Mouse (Mus musculus) cerebellum, adult 9-11 months (tissue): ENCODE measurements around the gene Sectm1b.

Experiments
- DNase-seq: peaks from one replicate; pipeline ENCODE4 v3.0.0; 2022

Gene Sectm1b

GRCm38 (mm10) chr11:121017703-121018102 is 45.7 kb downstream of the Sectm1b start:
- peak; percentile 51 for DNase-seq

- DNase-seq = no peak
These were observed 47.9 kb downstream of the Sectm1b start for GRCm38 (mm10) chr11:121015472-121015871.

DNA sequence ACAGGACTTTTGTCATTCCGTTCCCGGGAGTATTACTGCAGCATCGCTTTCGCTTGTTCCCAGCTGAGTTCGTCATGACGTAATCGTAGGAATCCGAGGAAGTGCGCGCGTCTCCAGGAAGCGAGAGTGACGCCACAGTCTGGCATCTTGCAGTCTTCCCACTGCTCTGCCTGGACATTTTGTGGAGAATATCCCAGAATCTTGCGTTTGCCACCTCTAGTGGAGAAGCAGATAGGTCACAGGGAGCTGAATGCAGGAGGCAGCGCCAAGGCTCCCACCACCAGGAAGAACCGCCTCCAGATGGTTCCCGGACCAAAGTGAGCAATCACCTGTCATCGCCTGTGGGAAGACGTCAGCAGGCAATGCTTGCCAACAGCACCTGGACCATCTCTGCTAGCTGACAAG is 48.5 kb downstream of the Sectm1b start:
- DNase-seq = peak; percentile 88

DNA sequence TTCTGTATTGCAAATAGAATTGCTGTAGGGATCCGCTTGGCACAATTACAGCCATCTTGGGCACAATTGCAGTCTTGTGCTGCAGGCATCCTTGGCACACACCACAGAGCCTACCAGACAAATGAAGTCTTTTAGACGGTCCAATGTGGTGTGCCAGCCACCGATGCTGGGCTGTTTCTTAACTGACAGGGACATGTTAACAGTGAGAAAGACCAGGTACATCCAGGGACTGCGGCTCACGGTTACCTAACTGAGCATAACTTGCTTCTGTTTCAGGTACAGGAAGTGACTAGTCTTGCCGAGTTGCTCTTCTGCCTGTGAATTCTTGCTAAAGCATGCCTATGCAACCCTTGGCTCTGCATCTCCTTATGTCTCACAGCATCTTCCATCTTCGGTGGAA is 49.7 kb downstream of the Sectm1b start:
- no peak for DNase-seq

DNA sequence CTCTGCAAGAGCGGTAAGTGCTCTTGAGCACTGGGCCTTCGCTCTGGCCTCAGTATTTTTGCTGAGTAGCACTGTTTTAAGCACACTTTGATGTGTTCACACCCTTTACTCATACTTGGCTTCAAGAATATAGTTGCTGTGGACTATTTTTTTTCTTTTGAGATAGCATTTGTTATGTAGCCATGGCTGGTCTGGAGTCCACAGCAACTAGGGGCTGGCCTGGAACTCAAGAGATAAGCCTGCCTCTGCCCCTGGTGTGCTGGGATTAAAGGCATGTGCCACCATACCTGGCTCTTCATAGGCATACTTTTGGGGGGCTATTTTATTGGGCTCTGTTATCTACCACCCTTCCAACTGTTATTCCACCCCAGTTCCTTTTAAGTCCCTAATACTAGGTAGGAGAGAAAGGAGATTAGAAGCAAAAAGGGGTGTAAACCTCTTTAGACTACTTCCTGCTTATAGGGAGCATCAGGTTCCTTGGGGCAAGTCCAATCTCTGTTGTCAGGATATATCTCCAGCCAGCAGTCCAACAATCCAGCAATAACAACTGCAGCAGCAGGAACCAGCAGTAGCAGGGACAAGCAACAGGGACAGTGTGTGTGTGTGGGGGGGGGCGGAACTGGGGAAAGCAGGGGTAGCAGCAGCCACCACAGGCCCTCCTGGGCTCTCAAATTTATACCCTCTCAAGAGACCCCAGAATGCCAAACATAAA is 53.2 kb downstream of the Sectm1b start:
- DNase-seq = no peak

GRCm38 (mm10) chr11:121006184-121006583 is 57.2 kb downstream of the Sectm1b start:
- no peak for DNase-seq

GRCm38 (mm10) chr11:121004281-121004680 is 59.1 kb downstream of the Sectm1b start:
- no peak for DNase-seq
